Mouse (Mus musculus) G1E (cell line): ENCODE results near the gene Pde1c.

Experiments
- CTCF ChIP-seq: IDR thresholded peaks from 2 replicates; pipeline ENCODE4 v1.5.1; 2012; ENCODE audit warnings: low read depth, low read length, inconsistent platforms, mixed read lengths
- GATA1 ChIP-seq: IDR thresholded peaks from 2 replicates; pipeline ENCODE4 v1.6.1; 2012; ENCODE audit warnings: borderline replicate concordance, low read length, inconsistent platforms, mixed read lengths

GRCm38 (mm10) chr6:56158217-56158616, 410.7 kb downstream of the Pde1c start:
- no peak for TF ChIP-seq CTCF
- no peak for TF ChIP-seq GATA1
